Mouse (Mus musculus) ovary, adult 2 months (tissue): ENCODE measurements around the gene Gca. TPM values are rescaled to one million over a fixed set of nuclear protein-coding genes. Genes with fewer than 3 reads are reported as not detected.

Experiments
- polyA plus RNA-seq: library from polyadenylated mRNA; depleted of rRNA; stranded (reverse); fragments of >200 nt; gene quantifications from 2 replicates; pipeline ENCODE4 v1.2.3, GENCODE M21; 2012; rRNA removed

Gca gene
- 3.7 and 6.1 TPM in 2 replicates for polyA plus RNA-seq

DNA sequence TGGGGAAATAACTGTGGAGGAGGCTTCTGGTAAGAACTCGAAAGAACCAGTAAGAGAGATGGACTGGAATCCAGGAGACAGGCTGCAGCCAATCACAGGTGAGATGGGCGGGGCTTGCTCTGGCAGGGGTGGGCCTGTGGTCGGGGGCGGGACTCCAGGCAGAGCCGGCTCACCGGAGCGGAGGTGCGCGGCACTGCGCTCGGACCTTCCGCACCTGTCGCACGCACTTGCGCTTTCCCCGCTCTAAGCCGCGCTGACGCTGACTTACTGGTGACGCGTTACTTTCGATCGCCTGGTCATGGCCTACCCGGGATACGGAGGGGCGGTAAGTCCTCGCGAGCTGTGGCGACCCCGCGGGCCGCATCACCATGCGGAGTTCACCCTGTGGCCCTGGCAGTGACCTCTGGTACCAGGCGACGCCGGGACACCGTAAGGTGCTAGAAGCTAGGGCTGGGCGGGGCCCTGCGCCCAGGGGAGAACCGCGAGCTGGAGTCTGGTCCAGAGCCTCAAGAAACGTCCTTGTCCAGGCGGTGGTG lies at the start of gene Gca:
Gca (plus strand) TSS at position 151 of the 536 bp plus-strand sequence.

GRCm38 (mm10) chr2:62646014-62646645 lies 18.0 kb upstream of the Gca start, which contains the start of gene Ifih1:
TSS of gene Ifih1 (minus strand) at chr2:62646255.

Other genes starting within 250 kb of the Gca start
- not detected in 2 replicates for gene Gcg, start 180.6 kb upstream of the Gca start, polyA plus RNA-seq
- 0.69 and 0.76 TPM in 2 replicates for gene Fap, start 90.2 kb upstream of the Gca start, polyA plus RNA-seq
- 5.1 and 7.2 TPM in 2 replicates for gene Ifih1, start 18.0 kb upstream of the Gca start, polyA plus RNA-seq